Mouse (Mus musculus): Measurements from ENCODE around the gene 4921539E11Rik. TPM values are rescaled to one million over a fixed set of nuclear protein-coding genes. Genes with fewer than 3 reads are reported as not detected.

4921539E11Rik gene
- polyA plus RNA-seq, 1 experiment: not detected

DNA sequence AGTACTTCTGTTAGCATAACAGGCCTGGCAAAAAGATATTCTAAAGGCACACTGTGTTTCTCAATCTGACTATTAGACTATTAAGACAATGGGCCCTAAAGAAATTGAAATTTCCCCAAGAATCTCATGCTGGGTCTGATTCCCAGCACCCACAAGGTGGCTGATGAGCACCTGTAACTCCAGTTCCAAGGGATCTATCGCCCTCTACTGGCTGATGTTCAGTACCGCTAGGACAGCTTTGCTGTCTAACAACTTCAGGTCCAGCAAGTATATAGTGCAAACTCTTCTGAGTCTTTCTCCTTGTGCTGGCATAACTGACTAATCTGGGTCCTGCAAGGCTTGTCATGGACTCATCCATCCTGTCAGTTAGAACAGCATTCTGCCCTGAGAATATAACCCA, 98.2 kb downstream of the 4921539E11Rik start:
- H3K27me3 ChIP-seq (ENCODE audit: control insufficient read depth, insufficient read depth, low read length, poor library complexity, severe bottlenecking): no peaks in the 10 kb centered on the region
- peaks cover 3% of the 10 kb centered on the region; the same call in 1 of the 2 replicates for H3K36me3 ChIP-seq (ENCODE audit: control insufficient read depth, insufficient read depth, low read length, poor library complexity, severe bottlenecking)
- H3K27ac ChIP-seq (ENCODE audit: insufficient read depth, low read length): no peak overlapping the region
- TF ChIP-seq EP300 (IDR thresholded peaks at IDR 0.05; ENCODE audit: insufficient read depth, low read depth, low read length) (no peak), CTCF (IDR thresholded peaks at IDR 0.05; ENCODE audit: low read depth, low read length) (peak; percentile 23)
- no peak overlapping the region for H3K4me3 ChIP-seq (ENCODE audit: low read depth, low read length)
- H3K9ac ChIP-seq (ENCODE audit: low read depth, poor library complexity, severe bottlenecking): no peak overlapping the region
- H3K9me3 ChIP-seq (replicated peaks; ENCODE audit: control insufficient read depth, insufficient read depth, low read length, poor library complexity, severe bottlenecking): no peaks in the 10 kb centered on the region
- no peaks in the 10 kb centered on the region for H3K4me1 ChIP-seq (ENCODE audit: control insufficient read depth, insufficient read depth, low read length)

DNA sequence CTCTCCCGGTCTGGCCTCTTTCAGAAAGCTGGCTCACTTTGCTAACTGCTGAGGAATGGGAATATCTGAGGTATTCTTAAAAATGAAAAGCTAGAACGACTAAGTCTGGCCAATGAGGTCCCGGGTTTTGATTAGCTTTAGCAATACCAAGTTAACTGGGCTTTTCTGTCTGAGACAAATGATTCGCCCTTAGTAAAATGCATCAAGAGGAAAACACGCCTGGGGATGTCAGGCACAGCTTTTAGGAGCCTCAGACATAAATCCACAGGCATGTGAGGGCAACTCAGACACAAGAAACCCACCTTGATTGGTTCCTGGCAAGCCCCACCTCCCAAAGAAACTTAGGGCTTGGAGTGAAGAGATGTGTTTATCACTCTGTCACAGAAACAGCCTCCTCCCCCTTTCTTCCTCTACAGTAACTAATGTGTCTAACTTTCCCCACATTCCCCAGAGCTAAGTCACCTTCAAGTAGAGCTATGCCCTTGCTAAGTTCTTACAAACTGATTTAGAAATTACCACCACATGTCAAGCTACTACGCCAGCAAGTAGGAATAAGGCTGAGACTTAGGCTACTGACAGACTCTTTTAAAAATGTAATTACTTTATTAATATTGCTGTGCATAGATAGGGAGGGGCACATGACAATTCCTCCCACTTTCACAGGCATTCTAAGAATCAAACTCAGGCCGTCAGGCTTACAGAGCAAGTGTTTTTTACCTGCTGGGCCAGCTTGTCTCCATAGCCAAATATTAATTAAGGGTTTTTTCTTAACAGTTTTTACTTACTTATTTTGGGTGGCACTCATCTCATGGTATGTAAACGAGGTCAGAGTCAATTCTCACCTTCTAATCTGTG, 101.7 kb downstream of the 4921539E11Rik start:
- no peak for TF ChIP-seq CTCF (IDR thresholded peaks at IDR 0.05; ENCODE audit: low read depth, low read length)
- TF ChIP-seq POLR2A (IDR thresholded peaks at IDR 0.05; ENCODE audit: insufficient read depth, low read length): no peak
- TF ChIP-seq EP300 (IDR thresholded peaks at IDR 0.05; ENCODE audit: insufficient read depth, low read depth, low read length): no peak
- H3K27me3 ChIP-seq (ENCODE audit: control insufficient read depth, insufficient read depth, low read length, poor library complexity, severe bottlenecking): no peaks in the 10 kb centered on the region
- H3K36me3 ChIP-seq (ENCODE audit: control insufficient read depth, insufficient read depth, low read length, poor library complexity, severe bottlenecking): peaks cover 3% of the 10 kb centered on the region
- no peaks in the 10 kb centered on the region for H3K4me1 ChIP-seq (ENCODE audit: control insufficient read depth, insufficient read depth, low read length)
- H3K4me3 ChIP-seq (ENCODE audit: low read depth, low read length): no peak overlapping the region
- H3K9ac ChIP-seq (ENCODE audit: low read depth, poor library complexity, severe bottlenecking): no peak overlapping the region
- H3K9me3 ChIP-seq (replicated peaks; ENCODE audit: control insufficient read depth, insufficient read depth, low read length, poor library complexity, severe bottlenecking): no peaks in the 10 kb centered on the region
- no peak overlapping the region for H3K27ac ChIP-seq (ENCODE audit: insufficient read depth, low read length)

Other genes starting within 250 kb of the 4921539E11Rik start
- gene Mier1, start 176.5 kb downstream of the 4921539E11Rik start, polyA plus RNA-seq (2011; ENCODE audit: insufficient read depth, insufficient read length, low read depth, missing spikeins): 77.2 and 85.0 TPM in 2 replicates
- gene Wdr78, start 176.3 kb downstream of the 4921539E11Rik start, polyA plus RNA-seq (2011; ENCODE audit: insufficient read depth, insufficient read length, low read depth, missing spikeins): 1.8 and 1.9 TPM in 2 replicates
- 14.1 and 15.0 TPM in 2 replicates for gene Slc35d1, start 75.7 kb downstream of the 4921539E11Rik start, polyA plus RNA-seq (2011; ENCODE audit: insufficient read depth, insufficient read length, low read depth, missing spikeins)
- 18.0 and 25.8 TPM in 2 replicates for gene Oma1, start 22.9 kb upstream of the 4921539E11Rik start, polyA plus RNA-seq (2011; ENCODE audit: insufficient read depth, insufficient read length, low read depth, missing spikeins)